Mouse (Mus musculus) stomach, embryonic 16.5 days (tissue): ENCODE data around the gene Ltc4s. TPM values are rescaled to one million over a fixed set of nuclear protein-coding genes. Genes with fewer than 3 reads are reported as not detected.

Experiments
- ATAC-seq: fragments of 200-750 bp; cut with Nextera tagmentation; 2 replicates; pipeline ENCODE4 v1.8.0; 2017; ENCODE audit warnings: moderate number of reproducible peaks, moderate TSS enrichment; ENCODE audit not compliant: insufficient read depth, low FRiP score
- H3K27ac ChIP-seq: fragments of 300-500 bp; sonication (generic); 2 replicates; pipeline ENCODE4 v1.5.1; 2014; ENCODE audit warnings: low read length
- H3K27me3 ChIP-seq: fragments of 300-500 bp; sonication (generic); 2 replicates; pipeline ENCODE4 v1.6.1; 2014; ENCODE audit warnings: low read length, control low read depth, mixed read lengths; ENCODE audit not compliant: control insufficient read depth, insufficient read depth
- H3K36me3 ChIP-seq: fragments of 300-500 bp; sonication (generic); 2 replicates; pipeline ENCODE4 v1.6.1; 2014; ENCODE audit warnings: low read length; ENCODE audit not compliant: control insufficient read depth, insufficient read depth
- H3K4me1 ChIP-seq: fragments of 300-500 bp; sonication (generic); 2 replicates; pipeline ENCODE4 v1.6.1; 2014; ENCODE audit warnings: low read length, control low read depth, mixed read lengths; ENCODE audit not compliant: control insufficient read depth, insufficient read depth
- H3K4me2 ChIP-seq: fragments of 300-500 bp; sonication (generic); 2 replicates; pipeline ENCODE4 v1.6.1; 2014; ENCODE audit warnings: low read depth, low read length, mixed read lengths
- H3K4me3 ChIP-seq: fragments of 300-500 bp; sonication (generic); replicated peaks from 2 replicates; pipeline ENCODE4 v1.5.1; 2014; ENCODE audit warnings: mild to moderate bottlenecking, low read length
- H3K9ac ChIP-seq: fragments of 300-500 bp; sonication (generic); 2 replicates; pipeline ENCODE4 v1.6.1; 2014; ENCODE audit warnings: low read length
- H3K9me3 ChIP-seq: fragments of 300-500 bp; sonication (generic); replicated peaks from 2 replicates; pipeline ENCODE4 v1.6.1; 2016; ENCODE audit warnings: low read length, control low read depth; ENCODE audit not compliant: control insufficient read depth
- WGBS: fragments of 180-500 bp; shearing (Covaris S2); extraction: QIAGEN DNeasy Blood & Tissue Kit; methylation state at CpG from one replicate; pipeline ENCODE4 v1.1.7; 2014; 5-methylcytosine and 5-hydroxymethylcytosine counted together
- polyA plus RNA-seq: library from polyadenylated mRNA; unstranded; fragments of >200 nt; fragmentation: Nextera tagmentation; extraction: Ambion mirVana; gene quantifications from 2 replicates; pipeline ENCODE4 v1.2.1, GENCODE M21; 2015

Ltc4s gene
- polyA plus RNA-seq, 1 experiment from 2014 or later = 3.5 TPM

DNA sequence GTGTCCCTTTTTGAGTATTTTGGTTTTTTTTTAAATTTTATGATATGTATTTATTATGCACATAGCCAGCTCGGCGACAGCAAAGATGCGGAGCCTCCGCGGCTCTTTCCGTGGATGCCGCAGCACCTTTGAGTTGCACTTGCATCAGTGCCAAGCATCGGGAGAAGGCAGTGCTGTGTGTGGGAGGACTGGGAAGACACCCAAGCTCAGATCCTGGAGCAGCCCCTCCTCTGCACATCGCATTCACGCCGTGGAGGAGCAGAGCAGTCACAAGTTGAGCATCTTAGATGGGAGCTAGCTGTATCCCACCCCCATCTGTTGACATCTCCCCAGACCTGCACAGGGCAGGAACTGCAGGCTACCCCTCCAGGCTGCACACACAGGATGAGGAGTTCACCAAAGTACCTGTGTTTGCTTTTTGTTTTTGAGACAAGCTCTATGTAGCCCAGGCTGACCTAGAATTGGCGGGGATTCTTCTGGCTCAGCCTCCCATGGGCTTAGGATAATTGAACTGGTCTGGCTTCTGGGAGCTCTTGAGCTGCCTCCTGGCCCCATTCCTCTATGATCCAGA is 15.7 kb upstream of the Ltc4s start:
- no peaks in the 10 kb centered on the region for H3K27me3 ChIP-seq
- H3K9ac ChIP-seq = no peak overlapping the region
- no peak overlapping the region for H3K27ac ChIP-seq
- ATAC-seq = no peak
- H3K9me3 ChIP-seq = no peaks in the 10 kb centered on the region
- H3K4me3 ChIP-seq = no peak overlapping the region
- H3K4me2 ChIP-seq = no peak overlapping the region
- 74% methylated on average over 12 of the region's 12 CpGs for WGBS
- peaks cover 9% of the 10 kb centered on the region for H3K4me1 ChIP-seq
- peaks cover 11% of the 10 kb centered on the region; the same call in 1 of the 2 replicates for H3K36me3 ChIP-seq

DNA sequence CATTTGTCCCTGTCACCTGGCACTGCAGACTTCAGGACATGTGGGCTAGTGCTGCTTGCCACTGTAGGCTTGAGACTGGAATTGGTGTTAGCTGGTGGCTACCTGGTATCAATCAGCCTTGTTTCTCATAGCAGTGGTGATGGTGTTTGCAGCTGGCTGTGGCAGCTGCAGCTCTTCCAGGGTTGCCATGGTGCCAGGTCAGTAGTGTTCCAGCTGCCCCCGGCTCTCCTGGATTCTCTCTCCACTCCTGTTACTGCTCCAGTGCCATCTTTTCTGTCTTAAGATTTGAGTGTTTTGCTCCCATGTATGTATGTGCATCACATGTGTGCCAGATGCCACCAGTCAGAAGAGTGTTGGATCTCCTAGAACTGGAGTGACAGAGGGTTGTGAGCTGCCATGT is 15.0 kb upstream of the Ltc4s start:
- Histone ChIP-seq H3K27ac (no peak overlapping the region), H3K36me3 (peaks cover 7% of the 10 kb centered on the region; the same call in 1 of the 2 replicates), H3K9me3 (no peaks in the 10 kb centered on the region), H3K4me2 (no peak overlapping the region), H3K27me3 (no peaks in the 10 kb centered on the region), H3K4me3 (no peak overlapping the region), H3K4me1 (peaks cover 9% of the 10 kb centered on the region), H3K9ac (no peak overlapping the region)
- no peak for ATAC-seq
- WGBS = 64% methylated on average over 1 of the region's 1 CpGs

DNA sequence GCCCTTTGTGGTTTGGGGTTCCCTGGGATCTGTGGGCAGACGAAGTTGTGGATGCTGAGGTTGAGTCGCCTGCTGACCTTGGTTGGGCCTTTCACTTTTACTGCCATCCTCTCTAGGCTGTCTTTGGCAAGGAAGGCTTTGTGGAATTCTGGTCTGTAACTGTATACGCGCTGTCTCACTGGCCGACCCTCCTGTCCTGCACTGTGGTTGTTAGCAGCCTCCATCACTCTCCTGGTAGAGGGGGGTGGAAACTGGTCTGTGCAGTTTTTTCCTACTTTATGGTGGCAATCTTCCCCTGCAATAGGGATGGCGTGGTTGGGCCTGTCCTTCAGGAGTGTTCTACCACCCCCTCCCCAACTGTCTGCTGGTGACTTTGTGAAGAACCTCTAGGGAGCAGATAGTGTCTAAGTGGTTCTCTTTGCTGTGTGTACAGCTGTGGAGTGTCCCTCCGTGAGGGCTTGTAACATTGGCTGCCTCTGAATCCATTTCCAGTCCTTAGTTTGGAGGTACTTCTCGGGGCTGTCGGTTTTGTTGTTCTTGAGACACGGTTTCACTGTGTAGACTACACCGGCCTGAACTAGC is 14.4 kb upstream of the Ltc4s start:
- Histone ChIP-seq H3K27ac (no peak overlapping the region), H3K4me2 (no peak overlapping the region), H3K36me3 (peaks cover under 1% of the 10 kb centered on the region; the same call in 1 of the 2 replicates), H3K9ac (peak overlapping the region; percentile 39; the same call in 1 of the 2 replicates), H3K9me3 (no peaks in the 10 kb centered on the region), H3K4me3 (no peak overlapping the region), H3K4me1 (peaks cover 9% of the 10 kb centered on the region), H3K27me3 (no peaks in the 10 kb centered on the region)
- 57% methylated on average over 11 of the region's 11 CpGs for WGBS
- ATAC-seq = no peak

DNA sequence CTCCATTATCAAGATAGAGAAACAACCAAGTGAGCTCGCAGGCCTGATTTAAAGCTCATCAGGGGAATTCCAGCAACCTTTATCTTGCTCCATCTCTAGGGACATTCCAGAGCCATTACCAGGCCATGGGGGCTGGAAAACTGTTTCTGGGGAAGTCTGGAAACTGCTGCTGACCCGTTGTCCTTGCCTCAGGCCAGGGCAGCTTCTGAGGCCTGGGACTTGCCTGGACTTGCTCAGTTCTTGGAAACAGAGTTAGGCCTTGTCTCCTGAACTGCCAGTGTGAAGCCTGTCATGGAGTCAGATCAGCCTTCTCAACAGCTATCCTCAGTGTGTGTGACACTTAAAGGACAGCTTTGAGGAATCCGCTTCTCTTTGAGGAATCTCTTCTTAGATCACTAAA is 13.8 kb upstream of the Ltc4s start:
- no peak overlapping the region for H3K27ac ChIP-seq
- no peak overlapping the region for H3K4me2 ChIP-seq
- no peaks in the 10 kb centered on the region for H3K9me3 ChIP-seq
- H3K4me1 ChIP-seq = peaks cover 9% of the 10 kb centered on the region
- no peak for ATAC-seq
- 47% methylated on average over 3 of the region's 3 CpGs for WGBS
- H3K4me3 ChIP-seq = no peak overlapping the region
- no peaks in the 10 kb centered on the region for H3K27me3 ChIP-seq
- H3K36me3 ChIP-seq = no peaks in the 10 kb centered on the region; the same call in 1 of the 2 replicates
- peak overlapping the region; percentile 39; the same call in 1 of the 2 replicates for H3K9ac ChIP-seq

DNA sequence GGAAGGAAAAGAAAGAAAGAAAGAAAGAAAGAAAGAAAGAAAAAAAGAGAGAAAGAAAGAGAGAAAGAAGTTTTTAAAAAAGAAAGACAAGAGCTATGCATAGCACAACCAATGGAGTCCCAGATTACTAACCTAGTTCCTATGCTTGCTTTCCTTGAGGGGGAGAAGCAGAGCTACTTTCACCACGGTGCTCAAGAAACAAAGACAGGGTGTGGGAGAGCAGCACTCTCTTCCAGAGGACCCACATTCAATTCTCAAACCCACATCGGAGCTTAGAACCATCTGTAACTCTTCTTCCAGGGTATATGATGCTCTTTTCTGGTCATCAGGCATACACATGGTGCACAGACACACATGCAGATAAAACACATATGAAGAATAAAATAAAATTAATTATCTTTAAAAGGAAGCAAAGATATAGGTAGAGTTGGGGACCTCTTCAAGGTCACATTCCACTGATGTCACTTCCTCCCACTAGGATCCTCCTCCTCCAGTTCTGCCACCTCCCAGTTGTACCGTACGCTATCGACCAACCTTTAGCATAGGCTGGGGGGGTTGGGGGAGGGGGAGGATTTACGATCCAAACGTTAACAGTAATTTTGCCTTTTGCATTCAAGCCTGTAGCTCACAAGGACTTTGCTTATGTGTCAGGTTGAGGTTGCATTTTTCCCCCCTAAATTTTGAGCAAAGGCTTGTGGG is 10.2 kb upstream of the Ltc4s start:
- Histone ChIP-seq H3K4me2 (no peak overlapping the region), H3K4me3 (no peak overlapping the region), H3K27me3 (no peaks in the 10 kb centered on the region), H3K9ac (no peak overlapping the region), H3K9me3 (no peaks in the 10 kb centered on the region), H3K4me1 (peaks cover 9% of the 10 kb centered on the region), H3K36me3 (no peaks in the 10 kb centered on the region), H3K27ac (no peak overlapping the region)
- no peak for ATAC-seq
- WGBS = 69% methylated on average over 7 of the region's 7 CpGs

DNA sequence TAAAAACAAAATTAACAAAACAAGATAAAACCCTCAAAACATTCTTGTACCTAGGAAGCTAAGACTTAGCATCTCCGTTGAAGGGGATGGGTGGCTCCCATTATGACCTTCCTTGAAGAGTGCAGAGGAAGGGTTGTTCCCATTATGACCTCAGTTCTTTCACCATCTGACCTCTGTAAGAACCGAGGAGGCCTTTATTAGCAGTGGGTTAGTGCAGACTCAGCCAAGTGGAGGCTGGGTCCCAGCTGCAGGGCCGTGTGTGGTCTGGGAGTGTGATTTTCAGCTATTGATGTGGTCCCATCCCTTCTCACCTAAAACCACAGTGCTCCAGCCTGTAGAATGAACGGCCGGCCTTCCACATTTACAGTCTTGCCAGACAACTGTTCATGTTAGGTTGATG is 6.9 kb upstream of the Ltc4s start:
- no peak for ATAC-seq
- 76% methylated on average over 5 of the region's 5 CpGs for WGBS
- H3K4me3 ChIP-seq = no peak overlapping the region
- no peak overlapping the region for H3K4me2 ChIP-seq
- H3K4me1 ChIP-seq = no peaks in the 10 kb centered on the region
- H3K36me3 ChIP-seq = no peaks in the 10 kb centered on the region
- H3K27ac ChIP-seq = no peak overlapping the region
- no peak overlapping the region for H3K9ac ChIP-seq
- H3K27me3 ChIP-seq = no peaks in the 10 kb centered on the region
- no peaks in the 10 kb centered on the region for H3K9me3 ChIP-seq

DNA sequence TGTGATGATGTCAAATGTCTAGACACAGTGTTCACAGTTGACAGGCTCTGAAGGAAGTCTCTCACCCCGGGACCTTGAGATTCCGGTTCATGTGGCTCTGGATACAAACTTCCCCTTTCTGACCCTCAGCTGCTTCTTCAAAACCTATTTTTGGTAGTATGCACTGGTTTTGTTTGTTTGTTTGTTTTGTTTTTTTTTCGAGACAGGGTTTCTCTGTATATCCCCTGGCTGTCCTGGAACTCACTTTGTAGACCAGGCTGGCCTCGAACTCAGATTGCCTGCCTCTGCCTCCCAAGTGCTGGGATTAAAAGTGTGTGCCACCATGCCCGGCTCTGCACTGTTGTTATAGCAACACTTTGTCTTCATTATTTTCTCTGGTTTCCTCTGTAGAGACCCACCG is 5.5 kb upstream of the Ltc4s start:
- no peak overlapping the region for H3K4me3 ChIP-seq
- WGBS = 72% methylated on average over 6 of the region's 6 CpGs
- H3K9ac ChIP-seq = no peak overlapping the region
- H3K27me3 ChIP-seq = no peaks in the 10 kb centered on the region
- no peaks in the 10 kb centered on the region for H3K9me3 ChIP-seq
- H3K4me2 ChIP-seq = no peak overlapping the region
- no peak for ATAC-seq
- no peak overlapping the region for H3K27ac ChIP-seq
- H3K36me3 ChIP-seq = no peaks in the 10 kb centered on the region
- no peaks in the 10 kb centered on the region for H3K4me1 ChIP-seq

DNA sequence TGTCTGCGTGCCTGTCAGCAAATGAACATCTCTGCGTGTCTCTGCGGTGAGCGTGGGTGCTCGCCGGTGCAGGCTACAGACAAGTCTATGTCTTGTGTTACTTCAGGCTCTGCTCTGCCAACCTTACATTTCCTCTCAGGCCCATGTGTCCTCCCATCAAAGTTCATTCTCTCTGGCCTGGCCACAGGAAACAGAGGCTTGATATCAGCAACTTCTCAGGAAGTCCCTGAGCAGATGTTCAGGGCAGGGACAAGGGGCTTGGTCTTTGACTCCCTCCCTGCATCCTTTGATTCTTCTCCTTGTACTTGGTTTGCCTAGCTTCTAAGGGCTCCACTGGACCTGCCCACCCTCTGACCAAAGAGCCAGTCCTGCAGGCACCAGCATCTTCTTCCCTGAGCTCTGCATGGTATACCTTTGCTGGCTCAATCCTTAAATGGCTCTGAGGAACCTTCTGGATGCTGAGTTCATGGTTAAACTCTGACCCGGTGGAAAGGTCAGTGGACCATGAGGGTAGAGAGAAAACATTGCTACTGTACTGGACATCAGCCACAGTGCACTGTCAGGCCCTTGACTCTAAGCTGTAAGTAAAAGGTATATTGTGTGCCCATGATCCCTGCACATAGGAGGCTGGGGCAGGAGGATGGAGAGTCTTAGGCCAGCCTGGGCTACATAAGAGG is 2.0 kb upstream of the Ltc4s start:
- 86% methylated on average over 7 of the region's 7 CpGs for WGBS
- H3K9me3 ChIP-seq = no peaks in the 10 kb centered on the region
- no peaks in the 10 kb centered on the region for H3K36me3 ChIP-seq
- no peak overlapping the region for H3K4me3 ChIP-seq
- H3K4me2 ChIP-seq = no peak overlapping the region
- peaks cover 14% of the 10 kb centered on the region; the same call in 1 of the 2 replicates for H3K4me1 ChIP-seq
- H3K9ac ChIP-seq = no peak overlapping the region
- H3K27ac ChIP-seq = no peak overlapping the region
- H3K27me3 ChIP-seq = peaks cover 11% of the 10 kb centered on the region; the same call in 1 of the 2 replicates
- ATAC-seq = no peak
